Mouse (Mus musculus) bone marrow macrophage, adult 2 months (primary cell): Measurements from ENCODE around the gene Akap9. TPM values are rescaled to one million over a fixed set of nuclear protein-coding genes. Genes with fewer than 3 reads are reported as not detected.
"Not testable (repeated sequence)": the region's sequence is repeated elsewhere in the genome, so short reads cannot be mapped to it uniquely, and the experiment has no call there.

Source experiments
- H3K27ac ChIP-seq: 2 replicates; pipeline ENCODE4 v1.5.1; 2012; ENCODE audit warnings: low read depth, low read length; ENCODE audit not compliant: insufficient read depth
- H3K4me1 ChIP-seq: 2 replicates; pipeline ENCODE4 v1.6.1; 2012; ENCODE audit warnings: low read length; ENCODE audit not compliant: control insufficient read depth, insufficient read depth
- H3K4me3 ChIP-seq: 2 replicates; pipeline ENCODE4 v1.5.1; 2012; ENCODE audit warnings: mild to moderate bottlenecking, low read length, moderate library complexity; ENCODE audit not compliant: insufficient read depth
- CTCF ChIP-seq: IDR thresholded peaks from 2 replicates; pipeline ENCODE4 v1.5.1; 2012; ENCODE audit warnings: low read depth, mild to moderate bottlenecking, low read length, moderate library complexity
- POLR2A ChIP-seq: IDR thresholded peaks from 2 replicates; pipeline ENCODE4 v1.6.1; 2012; ENCODE audit warnings: mild to moderate bottlenecking, low read depth, low read length, borderline replicate concordance
- polyA plus RNA-seq: library from polyadenylated mRNA; stranded (reverse); fragments of >200 nt; gene quantifications from 2 replicates; pipeline ENCODE4 v1.2.4, GENCODE M21; 2012; ENCODE audit not compliant: missing spikeins, insufficient read depth, insufficient read length

Gene Akap9
- polyA plus RNA-seq = 23.3 and 24.9 TPM in 2 replicates

GRCm38 (mm10) chr5:3927801-3928689, at the start of gene Akap9:
Akap9 (plus strand) TSS chr5:3928054.
- peak within 1 kb of the TSS; percentile 100 for H3K4me3 ChIP-seq
- peak within 1 kb of the TSS; percentile 55; the same call in 1 of the 2 replicates for H3K27ac ChIP-seq
- TF ChIP-seq CTCF (no peak), POLR2A (0 out of 2 replicates have a peak, but pooled peaks have one; percentile 12)
- H3K4me1 ChIP-seq = peaks cover 3% of the 10 kb centered on the region; the same call in 1 of the 2 replicates

DNA sequence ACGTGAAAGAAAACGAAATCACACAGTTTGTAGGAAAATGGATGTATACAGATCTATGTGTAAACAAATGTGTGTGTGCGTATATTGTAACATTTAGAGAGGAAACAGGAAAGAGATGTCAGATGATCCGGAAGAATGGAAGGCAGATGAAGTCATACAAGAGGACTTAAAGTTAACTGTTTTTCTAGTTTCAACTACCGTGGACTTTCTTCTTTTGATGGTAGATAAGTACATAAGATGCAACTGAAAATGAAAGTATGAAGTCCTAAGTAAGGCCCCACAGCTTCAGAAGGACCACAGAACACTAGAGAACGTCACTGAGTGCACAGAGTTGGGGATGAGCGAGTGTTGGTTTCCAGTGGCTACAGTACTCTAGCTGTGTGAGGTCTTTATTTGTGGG, 41.0 kb upstream of the Akap9 start:
- H3K27ac ChIP-seq, H3K4me1 ChIP-seq, H3K4me3 ChIP-seq: not testable (repeated sequence)

DNA sequence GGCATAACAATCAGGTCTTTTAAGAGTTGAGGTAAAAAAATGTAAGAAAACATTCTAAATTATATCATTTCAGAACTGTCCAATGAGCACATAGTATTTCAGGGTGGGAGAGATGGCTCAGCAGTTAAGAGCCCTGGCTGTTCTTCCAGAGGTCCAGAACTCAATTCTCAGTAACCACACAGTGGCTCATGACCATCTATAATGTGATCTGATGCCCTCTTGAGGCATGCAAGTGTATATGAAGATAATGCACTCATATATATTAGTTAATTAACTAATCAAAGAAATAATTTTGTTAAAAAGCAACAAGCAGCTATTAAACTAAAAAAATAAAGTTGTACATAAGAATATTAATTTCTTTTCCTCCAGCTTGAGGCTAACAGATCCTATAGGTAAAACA, 38.7 kb upstream of the Akap9 start:
- H3K4me3 ChIP-seq = no peak overlapping the region
- H3K4me1 ChIP-seq = peaks cover 2% of the 10 kb centered on the region; the same call in 1 of the 2 replicates
- TF ChIP-seq CTCF (no peak), POLR2A (no peak)
- H3K27ac ChIP-seq = no peak overlapping the region

- H3K4me3 ChIP-seq = peak within 1 kb of the TSS; percentile 67
- not testable (repeated sequence) for H3K27ac ChIP-seq, H3K4me1 ChIP-seq
Observed at GRCm38 (mm10) chr5:3893459-3894293, 34.2 kb upstream of the Akap9 start, which contains the start of gene Mterf1a. Mterf1a (minus strand) TSS chr5:3893933.

- H3K4me3 ChIP-seq = not testable (repeated sequence)
Observed at GRCm38 (mm10) chr5:3894294-3894619, 33.6 kb upstream of the Akap9 start.

DNA sequence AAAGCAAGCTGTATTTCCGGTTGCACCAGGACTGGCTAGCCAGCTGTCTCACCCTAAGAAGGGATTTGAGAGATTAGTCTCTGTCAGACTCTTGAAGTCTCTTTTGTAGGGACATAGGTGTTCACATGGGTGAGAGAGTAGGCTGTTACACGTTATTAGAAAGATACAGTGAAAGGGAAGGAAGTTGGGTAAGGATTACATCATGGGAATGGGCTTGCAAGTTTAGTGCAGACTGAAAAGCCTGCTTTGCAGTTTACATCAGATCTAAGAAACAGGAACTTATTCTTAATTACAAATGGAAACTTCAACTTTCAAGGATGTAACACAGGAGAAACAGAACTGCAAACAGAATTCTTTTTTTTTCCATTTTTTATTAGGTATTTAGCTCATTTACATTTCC, 22.4 kb upstream of the Akap9 start:
- Histone ChIP-seq H3K4me1 (peaks cover 3% of the 10 kb centered on the region), H3K4me3 (no peak overlapping the region), H3K27ac (no peak overlapping the region)
- no peak for TF ChIP-seq POLR2A
- TF ChIP-seq CTCF = no peak

More at GRCm38 (mm10) chr5:3894294-3894619, 33.6 kb upstream of the Akap9 start:
- not testable (repeated sequence) for H3K4me1 ChIP-seq, H3K27ac ChIP-seq

DNA sequence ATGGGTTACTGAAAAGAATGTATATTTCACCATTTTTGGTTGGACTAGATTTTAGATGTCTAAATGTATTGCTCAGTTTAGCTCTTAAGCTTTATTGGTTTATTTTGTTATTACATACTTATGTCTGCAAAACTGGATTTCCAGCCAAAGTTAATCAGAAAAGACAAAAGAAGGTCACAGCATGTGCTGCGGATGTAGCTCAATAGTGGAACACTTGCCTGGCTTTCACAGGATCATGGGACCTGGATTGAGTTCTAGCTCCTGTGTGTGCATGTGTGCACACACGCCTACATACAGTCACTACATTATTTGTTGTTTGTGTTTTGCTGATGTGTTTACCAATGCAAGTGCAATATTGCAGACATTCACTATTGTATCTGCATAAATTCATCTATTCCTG, 5.5 kb upstream of the Akap9 start:
- H3K4me3 ChIP-seq = no peak overlapping the region
- TF ChIP-seq CTCF = no peak
- no peak for TF ChIP-seq POLR2A
- H3K27ac ChIP-seq = no peak overlapping the region
- H3K4me1 ChIP-seq = no peaks in the 10 kb centered on the region

DNA sequence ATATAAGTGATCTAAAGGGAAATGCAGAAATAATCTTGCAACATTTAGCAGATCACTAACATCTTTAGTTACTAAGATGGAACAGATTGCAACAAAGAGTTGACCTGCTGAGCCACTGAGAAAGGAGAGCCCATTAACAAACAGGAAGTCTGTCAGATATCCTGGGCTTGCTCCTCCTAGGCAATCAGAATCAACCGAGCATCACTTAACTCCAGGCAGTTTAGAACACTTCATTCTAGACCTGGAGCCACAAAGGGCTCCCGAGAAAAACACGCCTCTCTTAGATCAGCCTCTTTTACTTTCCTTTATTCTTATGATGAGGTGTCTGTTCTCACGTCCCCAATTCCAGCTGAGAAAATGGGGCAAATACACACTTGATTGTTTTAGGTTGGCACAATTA, 1.2 kb upstream of the Akap9 start:
- TF ChIP-seq CTCF = no peak
- TF ChIP-seq POLR2A = no peak
- H3K4me1 ChIP-seq = peaks cover 3% of the 10 kb centered on the region; the same call in 1 of the 2 replicates

DNA sequence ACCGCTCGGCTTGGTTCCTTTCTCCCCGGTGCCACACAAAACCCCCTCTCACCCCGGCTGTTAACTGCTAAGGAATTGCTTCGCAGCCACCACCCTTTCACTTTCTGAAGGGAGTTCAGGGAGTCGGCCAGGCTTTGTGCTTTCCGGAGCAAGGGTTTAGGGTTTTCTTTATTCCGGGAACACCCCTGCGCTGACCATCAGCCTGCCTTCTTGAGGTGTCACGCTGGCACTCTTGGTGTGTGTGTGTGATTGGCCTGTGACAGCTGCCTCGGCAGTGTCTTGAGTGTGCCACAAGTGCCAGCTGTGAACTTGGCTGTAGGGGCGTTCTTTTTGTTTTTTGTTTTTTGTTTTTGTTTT, 814 bp downstream of the Akap9 start:
- H3K27ac ChIP-seq = no peak overlapping the region
- H3K4me1 ChIP-seq = peaks cover 3% of the 10 kb centered on the region; the same call in 1 of the 2 replicates
- peak overlapping the region; percentile 100 for H3K4me3 ChIP-seq
- TF ChIP-seq POLR2A (no peak), CTCF (no peak)

More for the DNA sequence above, 1.2 kb upstream of the Akap9 start:
- no peak overlapping the region for H3K27ac ChIP-seq
- H3K4me3 ChIP-seq = no peak overlapping the region

DNA sequence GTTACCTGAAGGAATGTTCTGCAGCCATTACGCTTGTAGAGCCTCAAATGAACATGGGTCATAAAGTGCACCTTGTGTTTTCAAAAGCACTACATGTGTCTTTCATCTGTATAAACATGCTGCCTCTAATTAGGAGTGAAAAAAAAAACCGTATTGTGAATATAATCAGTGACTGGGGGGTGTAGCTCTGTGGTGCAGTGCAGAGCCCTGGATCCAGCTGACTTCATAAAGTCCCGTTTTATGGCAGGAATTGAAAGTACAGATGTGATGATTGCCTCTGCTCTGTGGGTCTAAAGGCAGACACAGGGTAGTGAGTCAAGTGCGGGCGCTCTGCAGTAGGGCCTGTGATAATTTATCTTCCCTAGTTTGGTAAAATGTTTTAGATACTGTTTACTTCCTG, 2.9 kb downstream of the Akap9 start:
- Histone ChIP-seq H3K4me1 (peaks cover 3% of the 10 kb centered on the region; the same call in 1 of the 2 replicates), H3K27ac (no peak overlapping the region), H3K4me3 (no peak overlapping the region)
- TF ChIP-seq CTCF = no peak
- no peak for TF ChIP-seq POLR2A
